Mouse (Mus musculus) CD4-positive, CD25-positive, alpha-beta regulatory T cell, adult 2 months (primary cell): ENCODE data around the gene Rapgef2.

Experiments
- DNase-seq: peaks from one replicate; pipeline ENCODE4 v3.0.0-alpha.2; 2012; ENCODE audit warnings: low read depth, low spot score

Gene Rapgef2

DNA sequence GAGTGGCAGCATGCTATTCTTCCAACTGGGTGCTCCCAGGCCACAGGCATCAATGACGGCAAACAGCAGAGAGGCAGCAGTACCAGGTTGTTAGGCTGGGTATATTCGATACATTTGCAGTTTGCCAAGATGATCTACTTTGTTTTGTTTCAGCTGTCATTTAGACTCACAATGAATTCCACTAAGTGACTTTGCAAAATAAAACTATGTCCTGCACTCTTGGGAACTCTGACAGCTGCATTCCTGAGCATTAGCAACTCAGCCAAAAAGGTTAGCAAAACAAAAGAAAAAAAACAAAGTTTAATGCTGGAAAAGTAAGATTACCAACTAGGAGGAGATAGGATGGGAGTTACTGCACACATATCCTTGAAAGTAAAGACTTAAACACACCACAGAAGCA is 3.3 kb downstream of the Rapgef2 start:
- no peak for DNase-seq

DNA sequence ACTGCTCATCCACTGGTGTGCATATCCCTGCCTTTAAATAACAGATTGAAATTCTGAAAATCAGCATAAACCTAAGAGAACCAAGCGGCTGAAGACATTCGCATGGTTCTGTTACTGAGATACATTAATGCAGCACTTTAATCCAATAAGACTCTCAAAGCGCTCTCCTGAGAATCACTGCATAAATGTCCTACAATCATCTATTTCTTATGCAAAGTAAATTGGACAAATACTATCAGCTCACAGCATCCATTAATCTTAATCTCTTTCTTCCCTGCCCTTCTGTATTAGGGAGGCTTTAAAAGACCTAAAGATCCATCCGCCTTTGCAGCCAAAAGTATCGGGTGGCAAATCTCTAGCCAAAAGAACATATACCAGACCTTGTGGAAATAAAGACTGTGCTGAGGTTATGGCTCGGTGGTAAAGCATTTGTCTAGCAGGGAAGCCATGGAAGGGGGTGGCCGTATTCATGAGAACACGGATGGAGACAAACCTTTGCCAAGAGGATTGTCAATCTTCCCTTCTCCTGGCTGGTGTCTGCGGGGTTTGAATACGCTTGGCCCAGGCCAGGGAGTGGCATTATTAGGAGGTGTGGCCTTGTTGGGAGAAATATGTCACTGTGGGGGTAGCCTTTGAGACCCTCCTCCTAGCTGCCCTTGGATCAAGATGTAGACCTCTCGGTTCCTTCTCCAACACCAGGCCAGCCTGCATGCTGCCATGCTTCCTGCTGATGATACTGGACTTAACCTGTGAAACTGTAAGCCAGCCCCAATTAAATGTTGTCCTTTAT is 10.3 kb downstream of the Rapgef2 start:
- no peak for DNase-seq

DNA sequence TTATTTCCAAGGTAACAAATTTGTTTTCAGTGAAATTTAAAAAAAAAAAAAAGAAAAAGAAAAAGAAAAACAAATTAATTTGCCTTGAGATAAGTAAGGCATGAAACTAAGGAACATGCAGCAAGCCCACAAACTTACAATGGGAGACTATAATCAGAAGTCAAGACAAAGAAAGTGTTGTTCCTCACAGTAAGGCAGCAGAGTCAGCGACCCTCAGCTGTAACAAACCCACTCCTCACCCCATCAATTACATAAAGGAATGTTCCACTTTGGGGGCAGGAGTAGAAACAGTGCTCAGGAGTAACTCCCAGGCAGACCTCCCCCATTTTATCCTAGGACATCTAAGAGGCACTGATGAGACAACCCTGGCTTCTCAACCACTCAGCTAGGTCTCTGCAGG is 13.0 kb downstream of the Rapgef2 start:
- no peak for DNase-seq

DNA sequence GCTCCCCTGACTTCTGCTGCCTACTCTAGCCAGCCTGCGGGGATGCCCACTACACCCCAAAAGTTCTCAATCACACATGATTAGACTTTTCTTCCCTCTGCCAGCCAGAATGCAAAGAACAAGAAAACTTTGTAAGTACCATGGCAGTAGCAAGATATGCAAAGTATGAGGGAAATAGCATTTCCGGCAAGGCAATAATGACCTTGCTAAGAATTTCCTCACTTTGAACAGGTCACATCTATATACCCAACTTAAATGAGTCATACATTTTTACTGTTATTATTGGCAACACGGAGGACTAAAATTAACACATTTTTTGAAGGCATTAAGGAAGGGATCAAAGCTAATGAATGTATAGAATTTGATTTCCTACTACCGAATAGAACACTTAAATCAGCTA is 13.4 kb downstream of the Rapgef2 start:
- DNase-seq, result peak; percentile 29

DNA sequence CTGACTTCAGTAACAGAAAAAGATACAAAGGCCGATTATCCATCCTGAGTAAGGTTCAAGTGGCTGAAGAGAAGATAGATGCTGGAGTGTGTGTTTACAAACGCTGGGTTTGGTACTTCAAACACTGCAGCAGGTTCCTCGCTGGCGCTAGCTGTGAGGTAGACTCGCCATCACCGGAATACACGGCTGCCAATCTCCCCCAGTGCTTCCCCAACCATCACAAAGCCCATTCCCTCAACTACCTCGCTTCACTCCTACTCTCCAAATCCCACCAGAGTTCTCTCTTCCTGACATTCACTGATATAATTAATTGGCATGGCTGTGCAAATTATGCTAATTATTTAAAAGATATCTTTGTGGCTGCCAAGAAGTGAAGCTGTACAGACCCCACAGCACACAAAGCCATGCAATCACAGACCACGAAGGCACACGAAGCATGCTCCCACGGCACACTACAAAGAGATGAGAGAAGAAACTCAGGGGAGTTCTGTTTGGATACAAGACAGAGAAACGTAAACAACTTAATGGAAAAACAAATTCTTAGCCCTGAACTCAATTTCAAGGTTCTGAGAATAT is 15.2 kb downstream of the Rapgef2 start:
- no peak for DNase-seq

DNA sequence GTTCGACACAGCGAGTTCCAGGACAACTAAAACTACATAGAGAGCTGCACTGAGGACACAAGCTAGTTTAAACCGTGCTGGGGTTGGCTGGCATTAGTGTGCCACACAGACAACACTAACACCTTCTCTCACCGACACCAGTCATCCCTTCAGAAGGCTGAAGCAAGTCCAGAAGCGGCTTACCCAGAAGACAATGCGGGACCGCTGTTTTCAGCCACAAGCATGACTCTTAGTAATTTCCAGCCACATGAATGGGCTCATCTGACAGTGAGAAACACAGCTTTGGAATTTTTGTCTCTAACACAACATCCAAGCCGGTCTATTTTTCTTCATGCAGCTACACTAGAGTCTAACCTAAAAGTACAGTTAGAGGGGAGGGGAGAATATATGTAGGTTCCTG is 16.4 kb downstream of the Rapgef2 start:
- no peak for DNase-seq

DNA sequence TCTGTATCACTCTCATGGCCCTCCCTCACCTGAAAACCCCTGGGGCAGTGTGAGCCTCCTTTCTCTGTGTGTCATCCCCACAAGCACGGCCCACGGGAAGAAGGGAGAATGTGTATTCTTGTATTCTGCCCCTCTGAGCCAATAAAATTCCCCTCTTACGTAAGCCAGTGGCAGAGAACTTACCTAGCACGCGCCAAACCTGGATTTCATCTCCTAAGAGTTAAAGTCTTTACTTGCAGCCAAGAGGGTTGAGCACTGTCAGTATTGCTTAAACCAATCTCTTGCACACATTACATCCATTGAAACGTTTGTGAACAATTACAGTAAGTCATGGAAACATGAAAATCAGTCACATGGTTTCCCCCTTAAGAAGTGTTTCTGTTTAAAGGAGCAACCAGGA is 19.3 kb downstream of the Rapgef2 start:
- no peak for DNase-seq

DNA sequence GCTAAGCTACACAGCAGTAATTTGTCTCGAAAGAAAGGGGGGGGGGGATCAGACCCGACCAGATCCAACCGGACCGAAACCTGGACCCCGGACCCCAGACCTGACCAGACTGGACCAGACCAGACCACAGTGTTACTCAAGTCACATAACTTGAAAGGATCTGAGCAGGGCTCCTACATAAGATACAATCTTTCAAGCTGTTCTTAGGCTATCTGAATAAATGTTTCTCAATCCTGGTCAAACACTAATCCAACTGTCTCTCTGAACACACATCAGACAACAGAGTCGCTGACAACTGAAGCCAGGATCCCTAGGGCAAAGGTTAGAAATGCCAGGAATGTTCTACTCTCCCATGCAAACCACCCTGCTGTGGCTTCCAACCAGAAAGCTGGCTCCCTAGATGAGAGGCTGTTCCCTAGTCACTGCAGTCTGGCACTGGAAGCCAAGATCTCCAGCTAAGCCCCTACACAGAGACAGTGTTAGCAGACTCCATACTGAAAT is 24.5 kb downstream of the Rapgef2 start:
- DNase-seq, result no peak

DNA sequence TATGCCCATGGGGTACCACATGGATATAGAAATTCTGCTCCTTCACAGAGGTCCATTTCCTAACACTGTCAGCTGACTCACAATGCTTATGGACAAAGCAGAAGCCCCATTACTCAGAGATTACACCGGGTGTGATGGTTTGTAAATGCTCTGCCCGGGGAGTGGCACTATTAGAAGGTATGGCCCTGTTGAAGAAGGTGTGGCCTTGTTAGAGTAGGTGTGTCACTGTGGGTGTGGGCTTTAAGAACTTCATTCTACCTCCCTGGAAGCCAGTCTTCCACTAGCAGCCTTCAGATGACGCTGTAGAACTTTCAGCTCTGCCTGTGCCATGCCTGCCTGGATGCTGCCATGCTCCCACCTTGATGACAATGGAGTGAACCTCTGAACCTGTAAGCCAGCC is 32.3 kb downstream of the Rapgef2 start:
- DNase-seq, result no peak

DNA sequence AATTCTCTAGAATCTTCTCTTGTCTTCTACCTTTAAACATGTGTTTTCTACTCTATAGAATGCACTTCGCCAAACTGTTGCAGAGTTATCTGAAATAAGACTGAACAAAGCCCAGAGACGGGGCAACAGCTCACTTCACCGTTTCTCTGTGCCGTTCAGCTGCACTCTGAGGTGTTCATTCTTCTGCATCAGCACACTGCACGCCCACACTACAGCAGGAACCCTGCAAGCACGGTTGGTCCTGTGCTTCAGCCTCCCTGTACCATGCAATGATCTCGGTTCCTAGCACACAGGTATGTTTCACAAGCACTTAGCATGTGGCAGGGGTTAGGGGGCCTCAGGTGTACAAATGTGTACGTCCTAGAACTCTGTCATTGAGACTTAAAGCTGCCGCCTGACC is 32.9 kb downstream of the Rapgef2 start:
- DNase-seq, result peak; percentile 53

DNA sequence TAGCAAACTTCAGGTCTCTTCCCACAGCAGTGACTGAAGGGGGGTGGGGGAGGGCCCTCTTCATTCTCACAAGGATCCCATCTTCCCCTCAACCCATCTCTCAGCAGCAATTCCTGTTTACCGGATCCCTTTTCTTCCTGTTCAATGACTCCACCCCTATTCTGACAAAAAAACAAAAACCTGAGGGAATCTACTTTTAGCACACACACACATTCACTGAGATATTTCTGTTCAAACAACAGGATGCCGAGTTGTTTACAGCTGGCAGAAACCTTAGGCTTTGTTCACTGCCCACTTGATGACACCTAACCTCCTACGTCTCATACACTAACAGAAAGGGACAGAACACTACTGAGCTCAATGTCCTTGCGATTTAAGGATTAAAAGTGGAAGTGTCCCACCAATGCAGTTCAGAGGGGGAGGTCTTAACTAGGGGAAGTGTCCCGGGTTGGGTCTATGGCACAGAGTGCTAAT is 33.4 kb downstream of the Rapgef2 start:
- peak; percentile 57 for DNase-seq

DNA sequence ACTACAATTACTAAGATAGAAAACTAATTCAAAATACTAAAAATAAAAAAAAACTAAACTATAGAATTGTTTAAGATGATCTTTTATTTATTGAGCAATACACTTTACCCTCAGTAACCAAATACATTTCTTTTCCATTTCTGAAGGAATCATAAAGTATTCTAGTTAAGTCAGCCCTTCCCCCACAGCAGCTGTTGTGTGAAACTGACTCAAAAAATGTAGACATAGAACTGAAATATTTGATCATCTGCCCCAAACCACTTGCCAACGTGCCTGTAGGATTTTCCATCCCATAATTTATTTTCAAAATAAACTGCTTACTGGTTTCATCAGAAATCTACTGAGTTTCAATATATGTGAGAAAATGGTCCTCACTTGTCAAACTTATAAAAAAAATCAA is 36.4 kb downstream of the Rapgef2 start:
- DNase-seq, result no peak

DNA sequence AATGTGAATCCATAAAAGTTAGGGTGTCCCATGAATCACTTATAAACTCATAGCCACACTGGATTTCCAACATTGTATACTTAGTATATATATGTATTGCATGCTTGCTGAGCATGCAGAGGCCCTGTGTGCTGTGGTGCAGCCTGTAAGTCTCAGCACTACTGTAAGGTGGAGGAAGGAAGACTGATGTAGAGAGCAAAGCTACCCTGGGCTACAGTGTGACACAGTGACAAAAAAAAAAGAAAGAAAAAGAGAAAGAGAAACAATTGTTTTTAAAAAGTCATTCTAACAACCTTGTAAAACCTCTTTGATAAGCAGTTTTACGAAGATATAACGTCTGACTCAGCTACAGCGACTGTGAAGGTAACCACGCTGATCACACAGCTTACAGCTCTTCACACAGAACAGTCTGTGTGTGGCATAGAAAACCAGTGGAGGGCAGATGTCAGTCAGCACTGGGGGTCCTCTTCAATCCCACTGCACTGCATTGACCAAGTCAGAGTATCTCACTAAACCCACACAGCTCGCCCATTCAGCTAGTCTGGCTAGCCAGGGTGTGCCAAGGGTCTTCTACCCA is 37.6 kb downstream of the Rapgef2 start:
- peak; percentile 53 for DNase-seq

DNA sequence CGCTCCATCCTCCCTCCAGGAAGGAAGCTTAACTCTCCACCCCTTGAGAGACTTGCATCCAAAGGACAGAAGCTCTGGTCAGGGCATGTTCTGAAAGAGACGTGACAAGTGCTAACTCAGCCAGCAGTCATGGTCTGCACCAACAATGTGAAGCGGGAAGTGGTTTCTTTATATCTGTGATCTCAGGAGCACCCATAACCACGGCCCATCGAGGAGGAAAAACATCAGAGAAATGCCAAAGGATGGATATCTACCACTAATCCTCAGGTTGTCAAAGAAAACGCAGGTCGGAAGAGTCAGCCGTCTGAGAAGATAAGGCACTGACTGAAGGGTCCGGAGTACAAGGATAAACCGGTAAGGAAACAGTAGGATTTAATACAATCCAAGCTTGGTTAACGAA is 38.1 kb downstream of the Rapgef2 start:
- DNase-seq, result peak; percentile 61

DNA sequence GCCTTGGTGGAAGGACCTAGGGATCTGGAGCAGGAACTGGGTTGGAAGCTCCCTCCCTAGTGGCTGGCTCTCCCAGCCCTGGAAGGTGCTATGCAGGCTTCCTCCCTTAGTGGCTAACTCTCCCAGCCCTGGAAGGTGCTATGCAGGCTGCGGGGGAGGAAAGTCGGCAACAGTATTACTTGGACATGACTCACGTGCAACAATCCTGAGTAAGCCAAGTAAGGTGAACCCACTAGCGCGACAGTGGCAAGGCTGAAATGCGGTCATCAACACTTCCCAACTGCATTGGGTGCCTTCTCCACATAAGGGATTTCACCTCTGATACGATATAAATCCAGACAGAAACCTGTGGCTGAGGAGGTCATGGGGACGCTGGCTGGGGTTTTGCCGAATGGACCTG is 42.0 kb downstream of the Rapgef2 start:
- no peak for DNase-seq

DNA sequence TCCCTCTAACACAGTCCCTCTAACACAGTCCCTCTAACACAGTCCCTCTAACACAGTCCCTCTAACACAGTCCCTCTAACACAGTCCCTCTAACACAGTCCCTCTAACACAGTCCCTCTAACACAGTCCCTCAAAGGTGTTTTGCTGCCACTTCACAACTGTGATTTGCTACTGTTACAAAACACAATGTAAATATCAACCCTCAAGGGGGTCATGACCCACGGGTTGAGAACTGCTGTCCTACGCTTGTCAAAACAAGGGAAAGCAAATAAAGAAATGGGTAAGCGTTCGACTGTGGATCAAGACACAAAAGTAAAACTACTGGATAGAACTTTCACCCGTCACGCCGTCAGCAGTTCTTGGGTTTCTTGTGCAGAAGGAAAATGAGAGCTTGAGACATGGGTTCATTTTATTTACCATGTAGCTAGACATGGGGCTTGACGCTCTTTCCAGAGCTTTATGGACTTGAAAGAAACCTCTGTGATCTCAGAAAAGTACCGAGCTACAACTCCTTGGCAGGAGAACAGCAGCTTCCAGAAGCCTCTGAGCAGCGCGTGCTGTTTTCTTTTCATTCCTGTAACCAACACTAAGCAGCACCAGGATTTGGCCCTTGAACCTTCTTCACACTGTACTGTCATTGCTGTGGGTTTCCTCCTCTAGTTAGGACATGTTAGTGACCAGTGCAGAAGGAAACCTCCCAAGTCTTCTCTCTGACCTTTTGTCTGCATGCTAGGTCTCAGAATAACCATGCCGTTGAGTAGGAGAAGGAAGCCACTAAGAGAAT is 43.2 kb downstream of the Rapgef2 start:
- DNase-seq, result no peak

DNA sequence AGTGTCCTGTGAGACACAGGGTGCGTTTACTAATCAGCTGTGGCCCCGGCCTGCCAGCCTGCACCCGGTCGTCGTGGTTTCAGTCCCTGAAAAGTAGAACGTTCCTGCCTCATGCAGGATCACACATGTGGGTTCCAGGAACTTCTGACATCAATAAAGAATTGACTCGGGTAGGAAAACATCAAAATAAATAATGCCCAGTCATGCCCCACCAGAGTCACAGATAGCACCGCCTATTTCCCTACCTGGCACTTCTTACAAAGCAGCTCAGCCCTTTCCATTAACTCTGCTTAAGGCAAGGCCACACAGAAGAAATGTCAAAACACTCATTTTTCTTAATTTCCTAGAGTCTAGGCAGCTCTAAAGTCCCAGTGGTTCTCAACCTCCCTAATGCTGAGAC is 44.0 kb downstream of the Rapgef2 start:
- DNase-seq, result no peak

DNA sequence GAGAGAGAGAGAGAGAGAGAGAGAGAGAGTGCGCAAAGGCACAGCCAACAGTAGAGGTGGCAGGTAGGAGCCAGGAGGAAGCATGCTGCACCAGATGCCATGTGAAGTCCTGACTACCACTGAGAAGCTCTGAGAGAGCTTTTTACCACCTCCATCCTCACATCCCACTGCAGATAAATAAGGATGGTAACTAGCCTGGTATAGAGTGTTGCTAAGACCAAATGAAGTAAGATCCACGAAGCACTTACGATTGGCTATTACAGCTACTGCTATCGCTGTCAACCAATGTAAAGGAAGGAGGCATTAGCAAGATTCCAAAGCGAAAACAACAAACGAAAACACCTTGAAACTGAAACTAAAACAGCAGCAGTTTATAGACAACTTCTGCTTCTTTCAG is 47.3 kb downstream of the Rapgef2 start:
- DNase-seq, result peak; percentile 71

DNA sequence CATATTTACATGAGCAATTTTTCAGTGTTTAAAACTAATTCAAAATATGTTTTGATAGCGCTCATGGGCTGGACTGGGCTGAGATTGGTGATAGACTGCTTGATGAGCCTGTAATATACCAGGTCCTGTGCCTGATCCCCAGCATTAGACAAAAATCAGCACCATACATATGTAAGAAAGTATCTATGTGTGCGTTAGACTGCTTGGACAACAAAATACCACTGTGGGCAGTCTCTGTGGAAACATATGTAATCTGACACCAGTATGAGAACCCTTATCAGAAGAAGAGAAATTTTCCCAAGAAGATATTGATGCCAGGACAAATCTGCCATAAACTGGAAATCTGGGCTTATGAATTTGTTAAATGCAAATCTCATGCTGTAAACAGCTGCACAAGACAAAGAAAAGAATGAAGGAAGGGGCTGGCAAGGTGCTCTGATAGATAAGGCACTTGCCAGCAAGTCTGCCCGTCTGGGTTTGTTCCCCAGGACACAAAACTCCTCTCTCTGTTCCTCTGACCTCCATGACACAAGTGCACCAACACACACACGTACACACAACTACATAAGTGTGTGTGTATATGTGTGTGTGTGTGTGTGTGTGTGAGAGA is 47.8 kb downstream of the Rapgef2 start:
- DNase-seq, result no peak

DNA sequence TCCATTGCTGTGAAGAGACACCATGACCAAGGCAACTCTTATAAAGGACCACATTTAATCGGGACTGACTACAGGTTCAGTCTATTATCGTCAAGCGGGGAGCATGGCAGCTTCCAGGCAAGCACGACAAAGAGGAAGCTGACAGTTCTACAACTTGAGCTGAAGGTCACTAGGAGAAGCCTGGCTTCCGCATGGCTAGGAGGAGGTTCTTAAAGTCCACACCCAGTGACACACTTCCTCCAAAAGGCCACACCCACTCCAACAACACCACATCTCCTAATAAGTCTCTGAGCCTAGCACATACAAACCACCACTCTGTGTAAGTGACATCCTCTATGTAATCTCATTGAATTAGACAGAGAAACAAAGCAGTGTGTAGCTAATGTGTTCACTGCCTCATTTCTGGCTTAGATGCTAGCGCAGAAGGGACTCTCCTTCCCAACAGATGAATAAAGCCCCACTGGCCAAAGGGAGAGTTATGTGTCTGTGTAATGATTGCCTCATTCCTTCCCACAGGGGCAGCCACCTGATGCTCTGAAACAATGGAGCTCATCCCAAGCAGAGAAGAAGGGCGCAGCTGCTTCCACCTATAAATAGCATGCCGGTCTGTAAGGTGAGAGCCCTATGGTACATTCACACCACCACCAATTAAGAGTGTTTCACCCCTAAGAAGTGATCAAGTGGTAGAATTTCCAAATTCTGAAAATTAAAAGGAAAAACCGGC is 48.5 kb downstream of the Rapgef2 start:
- DNase-seq, result peak; percentile 88

DNA sequence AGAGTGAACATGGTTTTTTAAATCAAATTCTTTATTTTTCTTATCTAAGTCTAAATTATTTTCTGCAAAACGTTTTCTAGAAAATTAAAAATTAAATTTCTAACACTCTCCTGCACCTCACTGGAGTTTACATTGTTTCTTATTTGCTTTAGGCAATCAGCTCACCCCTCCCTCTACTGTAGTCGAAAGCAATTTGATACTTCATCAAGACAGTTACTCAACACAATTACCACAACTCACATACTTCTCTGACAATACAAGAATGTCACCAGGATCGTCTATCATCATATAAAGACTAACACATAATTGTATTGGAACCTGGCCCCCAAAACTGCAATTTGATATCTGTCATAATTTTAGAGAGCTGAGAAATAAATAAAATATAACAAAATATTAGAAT is 51.8 kb downstream of the Rapgef2 start:
- DNase-seq, result no peak
